Mouse (Mus musculus) lung, adult 2 months (tissue): ENCODE results near the gene Kcnh2. TPM values are rescaled to one million over a fixed set of nuclear protein-coding genes. Genes with fewer than 3 reads are reported as not detected.
A peak's percentile ranks its signal among the peaks of the same experiment; 100 is the strongest.

ENCODE experiments used
- DNase-seq: peaks from one replicate; pipeline ENCODE4 v3.0.0; 2022
- H3K4me1 ChIP-seq: fragments of 200-500 bp; 2 replicates; pipeline ENCODE4 v1.6.1; 2011; ENCODE audit warnings: low read length; ENCODE audit not compliant: control insufficient read depth, insufficient read depth
- H3K4me3 ChIP-seq: fragments of 200-500 bp; replicated peaks from 2 replicates; pipeline ENCODE3; 2011; ENCODE audit warnings: low read depth, mild to moderate bottlenecking, control low read depth, low read length; ENCODE audit errors: extremely low read depth
- CTCF ChIP-seq: fragments of 200-500 bp; IDR thresholded peaks from 2 replicates; pipeline ENCODE4 v1.5.1; 2011; ENCODE audit warnings: mild to moderate bottlenecking, low read length, control low read depth; ENCODE audit not compliant: insufficient read depth
- POLR2A ChIP-seq: fragments of 200-500 bp; IDR thresholded peaks from 2 replicates; pipeline ENCODE4 v1.6.1; 2011; ENCODE audit warnings: low read depth, mild to moderate bottlenecking, control low read depth, low read length, borderline replicate concordance; ENCODE audit errors: extremely low read depth
- WGBS: fragments of 180-500 bp; shearing (Covaris S2); methylation state at CpG from one replicate; pipeline ENCODE4 v1.1.7; 2018; 5-methylcytosine and 5-hydroxymethylcytosine counted together
- polyA plus RNA-seq: library from polyadenylated mRNA; depleted of rRNA; stranded (reverse); fragments of >200 nt; gene quantifications from 2 replicates; pipeline ENCODE4 v1.2.3, GENCODE M21; 2012

The Kcnh2 gene
- polyA plus RNA-seq, 1 experiment: 29.5 TPM

GRCm38 (mm10) chr5:24380499-24380898, 29.1 kb upstream of the Kcnh2 start:
- 85% methylated on average over 4 of the region's 4 CpGs for WGBS
- Histone ChIP-seq H3K4me3 (no peak overlapping the region), H3K4me1 (peaks cover 14% of the 10 kb centered on the region)
- DNase-seq: no peak
- TF ChIP-seq POLR2A: no peak
- TF ChIP-seq CTCF: no peak

DNA sequence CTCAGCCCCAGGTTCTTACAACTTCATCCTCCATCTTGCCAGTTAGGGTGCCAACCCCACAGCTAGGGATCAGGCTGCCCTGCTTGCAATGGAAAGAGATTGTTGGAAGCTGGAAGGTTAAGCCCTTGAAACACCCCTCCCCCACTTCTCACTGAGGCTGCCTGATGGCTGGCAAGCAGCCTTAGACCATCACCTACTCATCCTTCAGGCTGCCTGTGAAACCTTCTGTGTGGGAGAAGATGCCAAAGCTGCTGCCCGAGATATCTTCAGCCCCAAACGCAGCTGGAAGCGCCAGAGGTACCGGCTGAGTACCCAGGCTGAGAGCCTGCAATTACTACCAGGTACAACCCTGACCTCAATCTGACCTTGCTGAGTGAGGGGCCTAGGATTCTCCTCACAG, 28.1 kb upstream of the Kcnh2 start:
- no peak for DNase-seq
- Histone ChIP-seq H3K4me1 (peaks cover 13% of the 10 kb centered on the region), H3K4me3 (no peak overlapping the region)
- no peak for TF ChIP-seq CTCF
- TF ChIP-seq POLR2A: no peak
- WGBS: 82% methylated on average over 4 of the region's 4 CpGs

DNA sequence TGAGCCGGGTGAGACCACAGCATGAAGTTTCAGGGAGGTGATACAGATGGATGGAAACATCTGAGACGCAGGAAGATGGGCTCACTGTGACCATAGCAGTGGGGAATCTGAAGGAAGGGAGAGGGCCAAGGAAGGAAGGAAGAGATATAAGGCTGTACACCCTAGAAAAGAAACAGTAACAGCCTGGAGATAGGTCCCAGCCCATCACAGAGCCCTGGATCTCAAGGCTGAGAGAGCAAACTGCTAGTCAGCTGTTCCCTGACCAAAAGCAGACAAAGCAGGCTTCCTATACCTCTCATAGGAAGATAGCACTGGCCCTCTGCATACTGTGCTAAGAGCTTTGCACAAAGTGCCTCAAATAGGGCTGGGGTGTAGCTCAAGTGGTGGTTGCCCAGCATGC, 27.3 kb upstream of the Kcnh2 start:
- no peak for TF ChIP-seq CTCF
- TF ChIP-seq POLR2A: no peak
- H3K4me1 ChIP-seq: peaks cover 7% of the 10 kb centered on the region; the same call in 1 of the 2 replicates
- H3K4me3 ChIP-seq: no peak overlapping the region
- WGBS: 79% methylated on average over 2 of the region's 2 CpGs
- DNase-seq: no peak

GRCm38 (mm10) chr5:24374666-24375328, 23.4 kb upstream of the Kcnh2 start:
- Histone ChIP-seq H3K4me1 (no peaks in the 10 kb centered on the region), H3K4me3 (no peak overlapping the region)
- TF ChIP-seq CTCF: no peak
- no peak for TF ChIP-seq POLR2A
- 55% methylated on average over 7 of the region's 7 CpGs for WGBS
- no peak for DNase-seq

DNA sequence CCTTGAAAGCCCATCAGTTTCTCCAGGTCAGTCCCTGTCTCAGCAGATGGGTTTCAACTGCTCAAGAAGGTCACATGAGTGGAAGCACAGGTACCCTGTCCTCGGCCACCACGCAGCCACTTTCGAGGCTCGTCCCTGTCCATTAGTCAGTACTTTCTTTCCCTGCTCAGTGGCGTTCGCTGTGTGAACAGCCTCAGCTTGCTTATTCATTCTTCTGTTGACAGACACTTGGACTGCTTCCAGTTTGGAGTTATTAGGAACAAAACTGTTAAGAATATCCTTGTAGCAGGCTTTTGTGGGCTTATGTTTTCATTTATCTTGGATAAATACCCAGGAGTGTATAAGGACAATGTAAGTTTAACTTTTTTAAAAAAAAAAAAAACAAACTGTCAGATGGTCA, 22.8 kb upstream of the Kcnh2 start:
- TF ChIP-seq POLR2A (no peak), CTCF (no peak)
- WGBS: 24% methylated on average over 6 of the region's 6 CpGs
- no peak for DNase-seq
- Histone ChIP-seq H3K4me3 (no peak overlapping the region), H3K4me1 (no peaks in the 10 kb centered on the region)

DNA sequence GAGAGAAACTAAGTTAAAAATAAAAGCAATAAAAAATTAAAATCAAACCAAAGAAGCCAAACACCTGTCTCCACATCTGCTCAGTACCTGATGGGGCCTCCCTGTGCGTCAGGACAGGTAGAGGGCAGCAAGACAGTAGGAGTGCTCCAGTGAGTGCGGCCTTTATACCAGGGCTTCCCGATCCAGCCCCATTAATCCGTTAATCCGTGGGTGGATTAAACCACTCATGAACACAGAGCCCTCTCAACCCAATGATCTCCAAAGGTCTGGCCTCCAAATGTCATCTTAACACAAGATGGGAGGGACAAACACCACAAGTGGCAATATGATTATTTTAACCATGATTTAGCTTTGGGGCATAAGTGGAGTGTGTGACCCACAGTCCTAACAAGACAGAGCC, 22.4 kb upstream of the Kcnh2 start:
- WGBS: 75% methylated on average over 5 of the region's 5 CpGs
- no peak for DNase-seq
- Histone ChIP-seq H3K4me3 (no peak overlapping the region), H3K4me1 (no peaks in the 10 kb centered on the region)
- no peak for TF ChIP-seq CTCF
- no peak for TF ChIP-seq POLR2A

GRCm38 (mm10) chr5:24369767-24370166, 18.4 kb upstream of the Kcnh2 start:
- no peak for TF ChIP-seq CTCF
- TF ChIP-seq POLR2A: no peak
- DNase-seq: no peak
- WGBS: 88% methylated on average over 9 of the region's 9 CpGs
- H3K4me3 ChIP-seq: no peak overlapping the region
- no peaks in the 10 kb centered on the region for H3K4me1 ChIP-seq

- WGBS: 77% methylated on average over 9 of the region's 9 CpGs
- DNase-seq: no peak
- no peak overlapping the region for H3K4me3 ChIP-seq
Observed at GRCm38 (mm10) chr5:24366426-24366825, 15.0 kb upstream of the Kcnh2 start.

DNA sequence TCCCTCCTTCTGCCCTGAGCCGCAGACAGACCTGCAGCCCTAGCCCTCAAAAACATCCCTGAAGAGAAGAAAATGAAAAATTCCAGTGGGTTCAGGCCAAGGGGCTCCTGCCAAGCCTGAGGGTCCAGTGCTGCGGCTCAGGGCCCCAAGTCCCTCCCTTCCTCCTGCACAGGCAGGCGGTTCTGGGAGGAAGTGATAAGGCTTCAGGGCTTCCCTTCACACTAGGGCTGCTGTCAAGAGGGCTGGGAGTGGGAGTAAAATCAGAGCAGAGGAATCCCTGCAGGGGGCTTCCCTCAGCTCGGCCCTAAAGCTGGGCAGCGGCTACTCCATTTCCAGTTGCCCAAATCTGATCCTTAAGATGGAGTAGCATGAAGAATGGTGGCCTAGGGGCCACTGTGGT, 14.1 kb upstream of the Kcnh2 start:
- DNase-seq: no peak
- peak overlapping the region; percentile 4 for H3K4me3 ChIP-seq
- TF ChIP-seq POLR2A: no peak
- no peak for TF ChIP-seq CTCF
- no peaks in the 10 kb centered on the region for H3K4me1 ChIP-seq
- WGBS: 27% methylated on average over 5 of the region's 5 CpGs

More at GRCm38 (mm10) chr5:24366426-24366825, 15.0 kb upstream of the Kcnh2 start:
- no peaks in the 10 kb centered on the region for H3K4me1 ChIP-seq
- no peak for TF ChIP-seq CTCF
- no peak for TF ChIP-seq POLR2A

GRCm38 (mm10) chr5:24364963-24365362, 13.6 kb upstream of the Kcnh2 start:
- TF ChIP-seq CTCF: no peak
- TF ChIP-seq POLR2A: no peak
- Histone ChIP-seq H3K4me1 (no peaks in the 10 kb centered on the region), H3K4me3 (peak overlapping the region; percentile 50)
- 58% methylated on average over 10 of the region's 10 CpGs for WGBS
- no peak for DNase-seq
